Mouse (Mus musculus) layer of hippocampus, postnatal 10 days (tissue): ENCODE results near the gene Ror2. TPM values are rescaled to one million over a fixed set of nuclear protein-coding genes. Genes with fewer than 3 reads are reported as not detected.
"Not testable (repeated sequence)": the region's sequence is repeated elsewhere in the genome, so short reads cannot be mapped to it uniquely, and the experiment has no call there.

Source experiments
- DNase-seq, 2 experiments: peaks; one replicate each; pipeline ENCODE4 v3.0.0; 2021; ENCODE audit warnings: low spot score in 2 of 2
- long read RNA-seq: library from polyadenylated mRNA; stranded (forward); transcript quantifications from one replicate; pipeline ENCODE4 v2.0.0, GENCODE M21; 2023
- total RNA-seq, 2 experiments: library from RNA; stranded (reverse); gene quantifications; 2 replicates each; pipeline ENCODE4 v1.2.3; 2021

The Ror2 gene
- 1 to 10 TPM; 2.2 to 2.3 TPM for total RNA-seq
- long read RNA-seq, partial matches to known transcripts = 0 of 2 reads
- long read RNA-seq, other reads (novel, unspliced or antisense) = 2 of 2 reads

GRCm38 (mm10) chr13:53285756-53286361 is at the start of gene Ror2:
TSS of gene Ror2 (minus strand) at chr13:53286124.
- DNase-seq = peak in 1 of 2 experiments; percentile 52

- DNase-seq = no peak
These were observed 47.8 kb upstream of the Ror2 start for GRCm38 (mm10) chr13:53333769-53334168.

- no peak for DNase-seq
These were observed 44.3 kb upstream of the Ror2 start for GRCm38 (mm10) chr13:53330246-53330645.

GRCm38 (mm10) chr13:53325531-53325930 is 39.6 kb upstream of the Ror2 start:
- DNase-seq = no peak

GRCm38 (mm10) chr13:53323661-53324060 is 37.7 kb upstream of the Ror2 start:
- DNase-seq = no peak

GRCm38 (mm10) chr13:53320899-53321298 is 35.0 kb upstream of the Ror2 start:
- DNase-seq = no peak

GRCm38 (mm10) chr13:53316515-53317295 is 30.8 kb upstream of the Ror2 start:
- DNase-seq = no peak

- DNase-seq = not testable (repeated sequence)
These were observed 29.8 kb upstream of the Ror2 start for GRCm38 (mm10) chr13:53315757-53316156.

- DNase-seq = no peak
These were observed 24.5 kb upstream of the Ror2 start for GRCm38 (mm10) chr13:53310442-53310841.

GRCm38 (mm10) chr13:53309661-53310160 is 23.8 kb upstream of the Ror2 start:
- peak; percentile 40 to 50 for DNase-seq

- DNase-seq = no peak
These were observed 23.2 kb upstream of the Ror2 start for GRCm38 (mm10) chr13:53309148-53309547.

- no peak for DNase-seq
These were observed 20.9 kb upstream of the Ror2 start for GRCm38 (mm10) chr13:53306836-53307235.

- no peak for DNase-seq
These were observed 19.3 kb upstream of the Ror2 start for GRCm38 (mm10) chr13:53305256-53305655.

- no peak for DNase-seq
These were observed 16.8 kb upstream of the Ror2 start for GRCm38 (mm10) chr13:53302688-53303087.

- no peak for DNase-seq
These were observed 7.1 kb upstream of the Ror2 start for GRCm38 (mm10) chr13:53293065-53293464.

- DNase-seq = no peak
These were observed 6.3 kb upstream of the Ror2 start for GRCm38 (mm10) chr13:53292244-53292643.

GRCm38 (mm10) chr13:53285261-53285755 is 616 bp downstream of the Ror2 start:
- DNase-seq = peak in 1 of 2 experiments; percentile 53

- DNase-seq = no peak
These were observed 1.2 kb downstream of the Ror2 start for GRCm38 (mm10) chr13:53284740-53285191.

- DNase-seq = no peak
These were observed 4.1 kb downstream of the Ror2 start for GRCm38 (mm10) chr13:53281604-53282396.

- no peak for DNase-seq
These were observed 7.0 kb downstream of the Ror2 start for GRCm38 (mm10) chr13:53278908-53279307.

- no peak for DNase-seq
These were observed 9.5 kb downstream of the Ror2 start for GRCm38 (mm10) chr13:53276381-53276780.
